Mouse (Mus musculus) neutrophil, adult 5-6 weeks (primary cell): ENCODE measurements at regions not wholly inside any gene's neighbourhood (a gene's known extent, or its start where the extent isn't known, plus 50 kb on each side); places are given as distances from the start of the nearest gene placed in this dataset.

Experiments used
- ATAC-seq: fragments of 151-379, 151-347 bp; 2 replicates; pipeline ENCODE4 v1.8.0; 2017; ENCODE audit warnings: mild to moderate bottlenecking, moderate TSS enrichment; ENCODE audit not compliant: insufficient number of reproducible peaks, poor library complexity, low FRiP score, severe bottlenecking; ENCODE audit errors: extremely low read depth

- ATAC-seq = no peak
Observed at GRCm38 (mm10) chr8:127942319-127942718, 416.1 kb upstream of the Nrp1 start.

- no peak for ATAC-seq
Observed at GRCm38 (mm10) chr8:127944955-127945498, 413.4 kb upstream of the Nrp1 start.

DNA sequence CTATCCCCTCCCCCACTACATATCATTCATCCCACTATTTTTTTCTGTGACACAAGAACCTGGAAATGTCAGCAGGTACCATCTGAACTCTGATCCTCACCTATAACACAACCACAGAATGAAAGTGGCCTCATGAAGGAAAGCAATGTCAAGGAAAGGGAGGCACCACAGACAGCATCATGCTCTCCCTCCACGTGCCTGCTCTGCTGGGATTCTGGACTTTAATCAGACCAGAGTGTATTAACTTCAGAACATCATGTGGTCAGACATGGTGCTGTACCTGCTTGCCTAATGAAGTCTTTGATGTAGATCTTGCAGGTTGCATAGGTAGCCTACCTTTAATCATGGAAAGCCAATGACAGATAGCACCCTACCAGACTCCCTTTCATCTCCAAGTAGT is 400.8 kb upstream of the Nrp1 start:
- no peak for ATAC-seq

DNA sequence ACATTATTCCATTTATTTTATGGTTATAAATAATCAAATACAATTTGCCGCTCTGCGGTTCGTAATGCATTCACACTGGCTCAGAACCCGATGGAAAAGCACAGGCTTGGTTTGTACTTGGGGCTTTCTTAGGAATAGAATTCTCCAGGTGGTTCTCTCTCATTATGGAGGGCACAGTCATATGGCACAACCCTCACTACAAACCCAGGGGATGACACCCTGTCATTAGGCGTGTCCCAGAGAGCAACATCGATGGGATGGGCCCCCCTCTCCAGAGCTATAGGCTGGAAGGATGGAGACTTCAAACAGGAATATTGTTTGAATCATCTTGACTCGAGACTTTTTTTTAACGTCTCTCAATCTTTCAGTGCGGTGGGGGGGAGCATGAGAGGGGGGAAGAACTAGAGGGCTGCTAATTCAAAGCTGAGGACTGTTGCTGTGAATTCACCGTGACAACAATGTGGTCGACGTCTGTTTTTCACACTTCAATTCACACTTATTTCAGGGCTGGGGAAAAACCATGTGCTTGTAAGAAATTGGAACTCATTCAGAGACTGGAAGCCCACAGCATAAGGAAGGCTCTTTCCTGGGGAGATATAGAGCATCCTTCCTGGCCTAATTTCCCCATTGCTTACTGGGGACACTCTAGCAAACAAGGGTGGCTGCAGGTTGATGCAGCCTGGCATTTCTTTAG is 399.9 kb upstream of the Nrp1 start:
- no peak for ATAC-seq

DNA sequence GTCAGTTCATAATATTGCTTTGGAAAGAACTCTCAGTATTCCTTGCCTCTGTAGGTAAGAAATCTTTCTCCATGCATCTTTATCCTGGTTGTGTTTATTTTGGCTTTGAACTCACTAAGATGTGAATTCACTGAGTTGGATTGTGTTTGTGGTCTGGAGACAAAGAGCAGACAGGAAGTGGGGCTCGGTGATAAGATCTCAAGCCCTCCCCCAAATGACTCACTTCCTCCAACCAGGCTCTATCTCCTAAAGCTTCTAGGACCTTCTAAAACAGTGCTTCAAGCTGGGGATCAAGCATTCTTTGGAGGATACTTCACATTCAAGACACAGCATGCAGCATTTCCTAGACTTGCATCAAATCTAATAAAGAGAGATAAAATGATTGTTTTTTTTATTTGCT is 395.5 kb upstream of the Nrp1 start:
- ATAC-seq = no peak

- no peak for ATAC-seq
Observed at GRCm38 (mm10) chr8:127963625-127964024, 394.8 kb upstream of the Nrp1 start.

DNA sequence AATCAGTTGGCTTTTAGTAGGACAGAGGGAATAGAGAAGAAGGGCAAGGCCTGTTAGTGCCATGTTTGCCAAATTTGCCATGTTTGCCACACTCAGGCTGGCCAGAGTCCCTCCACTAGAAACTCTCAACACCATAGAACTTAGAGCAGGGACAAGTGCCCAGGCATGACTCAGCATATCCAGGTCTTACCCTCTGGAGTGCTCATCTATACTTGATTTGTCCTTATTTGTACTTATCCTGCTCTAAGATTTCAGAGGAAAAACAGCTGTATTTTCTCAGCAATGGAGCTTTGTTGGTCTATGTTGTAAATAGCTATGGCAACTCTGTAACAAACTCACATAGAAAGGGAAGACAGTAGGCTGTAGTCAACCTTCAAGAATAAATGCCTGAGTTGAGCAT is 393.6 kb upstream of the Nrp1 start:
- no peak for ATAC-seq

DNA sequence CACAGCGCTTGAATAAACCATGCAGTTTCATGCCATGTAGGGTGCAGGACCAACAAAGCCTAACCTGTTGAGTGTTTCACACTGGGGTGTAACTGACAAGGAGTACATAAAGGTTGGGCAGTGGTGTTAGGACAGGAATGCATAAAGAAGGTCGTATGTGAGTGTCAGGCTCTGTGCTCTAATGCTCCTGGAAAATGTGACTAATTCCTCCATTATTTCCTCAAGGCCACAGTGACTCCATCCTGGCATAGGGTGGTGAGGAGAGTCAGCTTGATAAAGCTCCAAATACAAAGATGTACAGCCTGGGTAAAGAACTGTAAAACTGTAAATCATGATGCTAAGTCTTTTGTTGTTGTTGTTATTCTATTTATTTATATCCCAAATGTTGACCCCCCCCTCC is 393.1 kb upstream of the Nrp1 start:
- no peak for ATAC-seq

GRCm38 (mm10) chr8:127968026-127968425 is 390.4 kb upstream of the Nrp1 start:
- ATAC-seq = 0 out of 2 replicates have a peak, but pooled peaks have one; percentile 13

DNA sequence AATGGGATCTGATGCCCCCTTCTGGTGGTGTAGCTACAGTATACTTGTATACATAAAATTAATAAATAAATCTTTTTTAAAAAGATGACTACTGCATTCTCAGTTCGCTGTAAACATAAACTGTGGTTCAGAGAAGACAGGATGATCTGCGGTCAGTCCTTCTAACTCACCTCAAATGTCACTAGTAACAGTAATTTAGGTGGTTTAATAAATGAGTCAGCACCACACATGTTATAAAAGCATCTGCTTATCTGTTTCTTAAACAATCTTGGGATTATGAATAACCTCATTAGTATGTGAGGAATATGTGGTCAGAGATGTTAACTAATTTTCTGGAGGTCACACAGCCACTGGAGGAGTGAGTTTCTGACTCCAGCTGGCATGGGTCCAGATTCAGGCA is 385.2 kb upstream of the Nrp1 start:
- no peak for ATAC-seq

- ATAC-seq = no peak
Observed at GRCm38 (mm10) chr8:127977746-127978145, 380.7 kb upstream of the Nrp1 start.

DNA sequence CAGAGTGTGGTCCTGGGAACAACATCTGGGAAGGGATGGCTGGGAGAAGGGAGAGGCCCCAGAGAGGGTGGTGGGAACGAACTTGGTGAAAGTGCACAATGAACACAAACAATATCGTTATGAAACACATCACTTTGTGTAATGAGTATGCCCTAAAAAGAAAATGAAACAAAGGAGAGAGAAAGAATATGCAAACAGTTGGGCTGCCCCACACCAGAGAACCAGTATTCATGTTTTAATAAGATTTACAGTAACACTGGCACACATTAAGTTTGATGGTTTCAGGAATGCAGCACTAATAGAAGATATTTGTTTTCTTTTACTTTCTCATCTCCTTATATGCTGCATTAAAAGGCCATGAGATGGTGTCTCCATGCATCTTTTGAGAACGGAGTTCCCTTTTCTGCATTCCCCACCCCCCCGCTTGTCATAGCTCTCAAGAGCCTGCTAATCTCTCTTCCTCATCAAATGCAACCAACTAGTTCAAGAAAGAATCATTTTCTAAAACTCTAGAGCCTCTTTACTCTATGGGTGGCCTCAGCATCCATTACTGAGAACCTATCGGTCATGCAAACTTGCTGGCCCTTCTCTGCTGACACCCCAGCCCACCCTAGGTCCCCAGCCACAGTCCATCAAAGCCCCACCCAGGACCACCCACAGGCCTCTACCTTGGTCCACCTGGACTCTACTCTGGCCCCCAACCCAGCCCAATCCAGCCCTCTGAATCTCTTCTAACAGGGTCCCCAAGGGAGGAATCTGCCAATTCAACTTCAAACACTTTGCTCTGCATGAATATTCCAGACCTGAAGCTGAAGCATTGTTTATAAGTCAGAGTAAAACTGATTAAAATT is 379.0 kb upstream of the Nrp1 start:
- no peak for ATAC-seq

DNA sequence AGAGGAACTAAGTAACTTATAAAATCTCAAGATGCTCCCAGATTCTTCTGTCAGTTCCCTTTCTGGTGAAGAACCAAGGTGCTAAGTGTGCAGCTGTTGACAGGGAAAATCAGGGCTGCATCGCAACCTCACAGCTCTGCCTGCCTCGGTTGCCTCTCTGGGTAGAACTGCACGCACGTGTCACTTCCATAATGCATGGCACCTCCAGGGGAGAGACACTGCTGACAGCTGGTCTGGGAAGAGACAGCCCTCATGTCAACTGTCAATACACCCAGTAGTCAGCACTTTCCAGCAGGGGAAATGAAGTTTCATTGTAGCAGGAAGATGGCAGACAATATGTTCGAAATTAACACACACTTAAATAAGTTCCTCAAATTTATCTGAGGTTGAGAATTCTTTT is 376.2 kb upstream of the Nrp1 start:
- ATAC-seq = no peak

DNA sequence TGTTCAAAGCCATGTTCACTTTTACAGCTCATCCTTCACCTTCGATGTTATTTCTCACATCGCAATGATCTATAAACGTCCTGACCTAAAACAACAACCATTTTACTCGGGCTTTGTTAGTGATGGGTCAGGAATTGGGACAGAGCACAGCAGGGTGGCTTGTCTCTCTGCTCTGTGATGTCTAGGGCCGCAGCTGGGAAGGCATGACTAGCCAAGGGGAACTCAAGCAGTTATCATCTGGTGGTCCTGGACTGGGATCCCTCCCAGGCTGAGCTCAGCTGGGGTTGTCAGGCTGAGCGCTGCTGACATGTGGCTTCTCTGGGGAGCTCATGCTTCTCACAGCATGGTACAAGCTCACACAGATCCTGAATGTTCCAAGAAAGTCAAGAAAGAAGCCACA is 372.8 kb upstream of the Nrp1 start:
- ATAC-seq = no peak

GRCm38 (mm10) chr8:127988887-127989286 is 369.5 kb upstream of the Nrp1 start:
- ATAC-seq = no peak

DNA sequence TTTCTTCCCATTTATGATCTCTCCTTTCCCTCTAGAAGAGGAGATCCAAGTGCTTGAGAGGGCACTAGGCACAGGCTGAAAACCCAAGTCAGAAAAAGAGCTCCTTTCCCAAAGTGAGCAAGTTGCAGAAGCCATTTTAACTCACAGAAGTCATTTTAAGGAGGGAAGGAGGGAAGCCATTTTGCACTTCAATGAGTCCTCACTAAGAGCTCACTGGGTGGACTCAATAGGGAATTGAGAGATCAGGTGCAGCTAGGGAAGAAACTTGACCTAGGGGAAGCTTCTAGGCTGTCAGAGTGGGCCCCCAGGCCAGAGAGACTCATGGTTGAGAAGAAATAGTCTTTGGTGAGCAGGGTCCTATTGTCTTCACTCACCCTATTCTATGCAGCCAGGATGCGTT is 363.5 kb upstream of the Nrp1 start:
- no peak for ATAC-seq

GRCm38 (mm10) chr8:127995490-127995889 is 362.9 kb upstream of the Nrp1 start:
- no peak for ATAC-seq

DNA sequence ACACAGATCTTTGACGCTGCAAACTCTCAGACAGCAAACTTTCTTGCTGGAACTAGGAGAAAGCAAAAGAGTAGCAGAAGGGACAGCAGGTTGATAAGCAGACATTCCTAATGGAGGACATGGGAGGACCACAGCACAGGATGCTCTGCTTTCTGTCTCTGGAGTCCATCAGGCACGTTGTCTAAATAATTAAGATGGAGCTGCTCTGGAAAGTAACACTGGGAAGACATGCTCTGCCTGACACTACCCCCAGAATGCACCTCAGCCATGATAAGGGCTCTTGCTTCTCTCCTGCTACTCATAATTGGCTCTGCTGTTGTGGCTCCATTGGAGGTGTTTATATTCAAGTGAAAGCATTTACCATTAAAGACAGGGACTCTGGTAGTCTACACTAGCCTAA is 356.0 kb upstream of the Nrp1 start:
- no peak for ATAC-seq

DNA sequence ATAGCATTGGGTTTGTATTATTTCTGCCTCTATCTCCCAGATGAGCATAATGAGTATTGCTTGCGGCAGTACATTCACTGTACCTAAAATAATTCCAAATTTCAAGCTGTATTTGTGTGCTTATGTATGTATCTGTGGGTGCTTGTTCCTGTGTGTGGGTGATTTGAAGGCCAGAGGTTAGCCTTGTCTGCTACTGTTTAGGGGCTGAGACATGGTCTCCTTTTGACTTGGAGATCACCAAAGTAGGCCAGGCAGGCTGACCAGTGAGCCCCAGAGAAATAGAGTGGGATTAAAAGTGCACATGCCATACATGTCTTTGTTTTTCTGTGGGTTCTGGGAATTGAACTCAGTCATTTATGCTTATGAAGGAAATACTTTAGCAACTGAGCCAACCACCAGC is 355.6 kb upstream of the Nrp1 start:
- no peak for ATAC-seq

GRCm38 (mm10) chr8:128003385-128003784 is 355.0 kb upstream of the Nrp1 start:
- no peak for ATAC-seq
